Mouse (Mus musculus) intestine, embryonic 15.5 days (tissue): ENCODE results near the gene Hap1. TPM values are rescaled to one million over a fixed set of nuclear protein-coding genes. Genes with fewer than 3 reads are reported as not detected.
"Not testable (repeated sequence)": the region's sequence is repeated elsewhere in the genome, so short reads cannot be mapped to it uniquely, and the experiment has no call there.

Experiments used
- ATAC-seq: fragments of 200-750 bp; cut with Nextera tagmentation; 2 replicates; pipeline ENCODE4 v1.8.0; 2017; ENCODE audit warnings: moderate TSS enrichment, moderate library complexity
- H3K27ac ChIP-seq: fragments of 300-500 bp; sonication (generic); 2 replicates; pipeline ENCODE4 v1.5.1; 2015; ENCODE audit warnings: mild to moderate bottlenecking, inconsistent platforms
- H3K27me3 ChIP-seq: fragments of 300-500 bp; sonication (generic); replicated peaks from 2 replicates; pipeline ENCODE4 v1.6.1; 2015; ENCODE audit warnings: inconsistent platforms
- H3K36me3 ChIP-seq: fragments of 300-500 bp; sonication (generic); 2 replicates; pipeline ENCODE4 v1.6.1; 2015; ENCODE audit warnings: inconsistent platforms
- H3K4me1 ChIP-seq: fragments of 300-500 bp; sonication (generic); replicated peaks from 2 replicates; pipeline ENCODE4 v1.6.1; 2015; ENCODE audit warnings: inconsistent platforms
- H3K4me2 ChIP-seq: fragments of 300-500 bp; sonication (generic); replicated peaks from 2 replicates; pipeline ENCODE4 v1.6.1; 2015; ENCODE audit warnings: mild to moderate bottlenecking, inconsistent platforms
- H3K4me3 ChIP-seq: fragments of 300-500 bp; sonication (generic); replicated peaks from 2 replicates; pipeline ENCODE4 v1.5.1; 2015; ENCODE audit warnings: inconsistent platforms
- H3K9ac ChIP-seq: fragments of 300-500 bp; sonication (generic); 2 replicates; pipeline ENCODE4 v1.6.1; 2015; ENCODE audit warnings: inconsistent platforms
- H3K9me3 ChIP-seq: fragments of 300-500 bp; sonication (generic); 2 replicates; pipeline ENCODE4 v1.6.1; 2016; ENCODE audit warnings: inconsistent platforms
- WGBS: fragments of 180-500 bp; shearing (Covaris S2); methylation state at CpG from one replicate; pipeline ENCODE4 v1.1.7; 2015; 5-methylcytosine and 5-hydroxymethylcytosine counted together
- polyA plus RNA-seq: library from polyadenylated mRNA; unstranded; fragments of >200 nt; fragmentation: Nextera tagmentation; extraction: Ambion mirVana; gene quantifications from 2 replicates; pipeline ENCODE4 v1.2.1, GENCODE M21; 2015

Hap1 gene
- polyA plus RNA-seq, 1 experiment from 2014 or later, result 15.5 TPM

DNA sequence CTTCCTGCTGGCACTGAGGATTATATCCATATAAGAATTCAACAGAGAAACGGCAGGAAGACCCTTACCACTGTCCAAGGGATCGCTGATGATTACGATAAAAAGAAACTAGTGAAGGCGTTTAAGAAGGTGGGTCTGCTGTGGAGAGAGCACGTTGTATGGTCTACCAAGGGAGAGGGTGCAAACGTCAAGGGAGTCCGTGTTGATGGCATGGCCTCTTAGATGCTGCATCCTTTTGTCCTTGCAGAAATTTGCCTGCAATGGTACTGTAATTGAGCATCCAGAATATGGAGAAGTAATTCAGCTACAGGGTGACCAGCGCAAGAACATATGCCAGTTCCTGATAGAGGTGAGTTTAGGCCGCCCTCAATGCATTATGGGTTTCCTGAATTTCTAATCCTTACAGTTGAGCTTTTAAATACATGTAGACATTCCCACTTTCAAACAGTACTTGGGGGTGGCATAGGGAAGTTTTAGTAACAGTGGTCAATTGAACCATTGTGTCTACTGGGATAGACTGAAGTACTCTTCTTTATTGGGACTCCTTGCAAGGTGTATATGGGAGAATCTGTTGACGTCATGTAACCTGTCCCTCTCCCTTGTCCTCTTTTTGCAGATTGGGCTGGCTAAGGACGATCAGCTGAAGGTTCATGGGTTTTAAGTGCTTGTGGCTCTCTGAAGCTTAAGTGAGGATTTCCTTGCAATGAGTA lies 35.1 kb downstream of the Hap1 start:
- Histone ChIP-seq H3K4me2 (peak overlapping the region; percentile 65), H3K27ac (peak overlapping the region; percentile 99), H3K4me3 (peak overlapping the region; percentile 76), H3K36me3 (peaks cover 13% of the 10 kb centered on the region; the same call in 1 of the 2 replicates), H3K9ac (peak overlapping the region; percentile 93)
- ATAC-seq, H3K4me1 ChIP-seq, H3K9me3 ChIP-seq, H3K27me3 ChIP-seq: not testable (repeated sequence)
- WGBS, result 16% methylated on average over 11 of the region's 11 CpGs

- Histone ChIP-seq H3K4me1 (peaks cover 4% of the 10 kb centered on the region; the same call in 1 of the 2 replicates), H3K9ac (peak overlapping the region; percentile 93), H3K9me3 (no peaks in the 10 kb centered on the region), H3K36me3 (peaks cover 13% of the 10 kb centered on the region; the same call in 1 of the 2 replicates), H3K4me2 (peak overlapping the region; percentile 65), H3K27ac (peak overlapping the region; percentile 99), H3K4me3 (peak overlapping the region; percentile 76), H3K27me3 (no peaks in the 10 kb centered on the region)
- peak; percentile 90 for ATAC-seq
- under 1% methylated on average over 40 of the region's 40 CpGs for WGBS
These were observed 35.7 kb downstream of the Hap1 start for GRCm38 (mm10) chr11:100320172-100320630.

DNA sequence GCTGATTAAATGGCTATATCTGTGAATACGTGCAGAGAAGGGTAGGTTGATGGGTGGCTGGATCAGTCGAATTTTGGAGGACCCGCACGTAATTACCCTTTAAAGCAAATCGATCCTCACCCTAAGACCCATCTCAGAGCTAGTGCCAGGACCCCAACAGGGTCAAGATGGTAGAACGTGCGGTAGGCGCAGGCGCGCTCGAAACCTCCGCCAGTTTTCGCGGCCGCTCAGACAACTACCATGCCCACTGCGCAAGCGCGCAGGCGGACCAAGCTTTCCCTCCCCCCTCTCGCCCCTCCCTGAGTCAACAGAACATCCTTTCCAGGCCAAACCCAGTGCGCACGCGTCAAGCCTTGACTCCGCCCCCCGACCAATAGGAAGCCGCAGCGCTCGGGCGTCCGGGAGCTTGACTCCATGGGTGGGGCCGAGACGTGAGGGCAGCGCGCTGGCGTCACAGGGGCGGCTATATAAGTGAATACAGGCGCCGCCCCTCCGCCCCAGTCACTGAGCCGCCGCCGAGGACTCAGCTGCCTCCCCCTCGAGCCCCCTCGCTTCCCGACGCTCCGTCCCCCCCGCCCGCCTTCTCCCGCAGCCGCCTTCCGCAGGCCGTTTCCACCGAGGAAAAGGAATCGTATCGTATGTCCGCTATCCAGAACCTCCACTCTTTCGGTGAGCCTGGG lies 36.3 kb downstream of the Hap1 start, which contains the start of gene Eif1:
Gene Eif1 (plus strand): TSS at position 394 of the 680 bp plus-strand sequence.
- no peaks in the 10 kb centered on the region for H3K9me3 ChIP-seq
- H3K27ac ChIP-seq, result peak within 1 kb of the TSS; percentile 99
- H3K4me1 ChIP-seq, result peaks cover 4% of the 10 kb centered on the region; the same call in 1 of the 2 replicates
- H3K27me3 ChIP-seq, result no peaks in the 10 kb centered on the region
- peaks cover 13% of the 10 kb centered on the region; the same call in 1 of the 2 replicates for H3K36me3 ChIP-seq
- WGBS, result 1% methylated on average over 54 of the region's 58 CpGs
- peak within 1 kb of the TSS; percentile 76 for H3K4me3 ChIP-seq
- peak; percentile 93 for ATAC-seq
- H3K9ac ChIP-seq, result peak within 1 kb of the TSS; percentile 93
- peak within 1 kb of the TSS; percentile 66 for H3K4me2 ChIP-seq

- peak overlapping the region; percentile 76 for H3K4me3 ChIP-seq
- no peaks in the 10 kb centered on the region for H3K9me3 ChIP-seq
- H3K36me3 ChIP-seq, result peaks cover 13% of the 10 kb centered on the region; the same call in 1 of the 2 replicates
- no peak overlapping the region; the same call in 1 of the 2 replicates for H3K27ac ChIP-seq
- WGBS, result 84% methylated on average over 10 of the region's 10 CpGs
- H3K27me3 ChIP-seq, result no peaks in the 10 kb centered on the region
- peak overlapping the region; percentile 36; the same call in 1 of the 2 replicates for H3K9ac ChIP-seq
- peaks cover 4% of the 10 kb centered on the region; the same call in 1 of the 2 replicates for H3K4me1 ChIP-seq
- no peak for ATAC-seq
- H3K4me2 ChIP-seq, result peak overlapping the region; percentile 66
These were observed 37.1 kb downstream of the Hap1 start for GRCm38 (mm10) chr11:100318529-100319451.

DNA sequence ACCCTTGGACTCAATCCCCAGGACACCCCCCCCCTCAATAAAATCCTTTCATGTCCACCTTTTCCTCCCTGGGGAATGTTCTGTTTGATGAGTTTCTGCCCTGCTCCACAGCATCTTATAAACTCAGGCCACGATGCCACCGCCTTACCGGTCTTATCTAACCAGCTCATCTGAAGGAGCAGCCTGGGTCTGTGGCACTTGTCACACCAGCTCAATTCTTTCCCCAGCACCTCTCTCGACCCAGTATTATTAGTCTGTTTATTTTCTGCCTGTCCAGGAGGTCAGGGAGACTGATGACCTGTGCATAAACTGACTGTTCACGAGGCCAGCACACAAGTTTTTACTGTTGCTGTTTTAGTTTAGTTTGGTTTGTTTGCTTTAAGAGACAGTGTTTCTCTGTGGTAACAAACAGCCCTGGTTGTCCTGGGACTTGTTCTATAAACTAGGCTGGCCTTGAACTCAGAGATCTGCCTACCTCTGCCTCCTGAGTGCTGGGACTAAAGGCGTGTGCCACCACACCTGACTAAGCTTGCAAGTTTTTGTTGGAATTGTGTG lies 38.0 kb downstream of the Hap1 start:
- H3K9ac ChIP-seq, result no peak overlapping the region
- H3K27me3 ChIP-seq, result no peaks in the 10 kb centered on the region
- peaks cover 13% of the 10 kb centered on the region; the same call in 1 of the 2 replicates for H3K36me3 ChIP-seq
- H3K9me3 ChIP-seq, result no peaks in the 10 kb centered on the region
- H3K27ac ChIP-seq, result no peak overlapping the region
- H3K4me3 ChIP-seq, result no peak overlapping the region
- WGBS, result 37% methylated on average over 6 of the region's 6 CpGs
- no peak for ATAC-seq
- peaks cover 4% of the 10 kb centered on the region; the same call in 1 of the 2 replicates for H3K4me1 ChIP-seq
- H3K4me2 ChIP-seq, result no peak overlapping the region

DNA sequence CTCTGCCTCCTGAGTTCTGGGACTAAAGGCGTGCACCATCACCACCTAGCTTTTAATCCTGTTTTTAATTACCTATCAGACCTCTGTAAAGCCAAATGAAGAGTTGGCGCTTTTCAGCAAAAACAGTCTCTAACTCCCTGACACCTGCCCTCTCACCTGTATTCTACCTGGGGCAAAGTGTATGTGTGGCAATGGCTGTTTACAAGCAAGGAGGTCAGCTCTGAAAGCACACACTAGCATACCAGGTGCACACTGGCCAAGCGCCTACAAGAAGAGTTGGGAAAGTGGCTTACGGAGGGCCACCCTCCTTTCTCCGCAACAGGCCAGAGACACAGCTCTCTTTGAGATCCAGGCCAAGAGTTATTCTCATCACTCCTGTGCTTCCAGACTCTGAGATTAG lies 40.5 kb downstream of the Hap1 start:
- Histone ChIP-seq H3K27me3 (no peaks in the 10 kb centered on the region), H3K4me2 (no peak overlapping the region), H3K9me3 (no peaks in the 10 kb centered on the region), H3K9ac (no peak overlapping the region), H3K4me3 (no peak overlapping the region), H3K36me3 (no peaks in the 10 kb centered on the region), H3K4me1 (no peaks in the 10 kb centered on the region; the same call in 1 of the 2 replicates), H3K27ac (no peak overlapping the region)
- 91% methylated on average over 5 of the region's 5 CpGs for WGBS
- ATAC-seq, result no peak

DNA sequence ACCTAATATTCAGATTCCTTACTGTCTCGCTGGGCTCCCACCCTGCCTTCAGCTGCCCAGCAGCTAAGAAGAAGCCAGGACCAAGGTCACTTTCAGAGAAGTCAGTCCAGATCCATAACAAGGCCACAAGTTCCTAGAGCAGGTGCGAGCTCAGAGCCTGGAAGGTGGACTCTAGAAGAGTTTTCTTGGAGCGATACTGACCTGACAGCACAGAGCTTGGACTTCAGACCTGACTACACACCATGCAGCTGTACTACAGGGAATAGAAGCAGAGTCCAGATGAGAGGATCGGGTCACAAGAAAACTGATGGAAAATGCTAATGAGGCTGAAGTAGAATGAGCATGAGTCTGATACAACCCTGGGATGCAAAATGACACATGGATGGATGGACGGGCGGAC lies 42.5 kb downstream of the Hap1 start:
- Histone ChIP-seq H3K4me1 (no peaks in the 10 kb centered on the region), H3K4me2 (no peak overlapping the region), H3K27me3 (no peaks in the 10 kb centered on the region), H3K27ac (no peak overlapping the region), H3K9ac (no peak overlapping the region), H3K4me3 (no peak overlapping the region), H3K36me3 (no peaks in the 10 kb centered on the region), H3K9me3 (no peaks in the 10 kb centered on the region)
- 89% methylated on average over 6 of the region's 6 CpGs for WGBS
- ATAC-seq, result no peak

- no peaks in the 10 kb centered on the region for H3K36me3 ChIP-seq
- no peaks in the 10 kb centered on the region for H3K9me3 ChIP-seq
- no peak overlapping the region for H3K4me2 ChIP-seq
- H3K4me1 ChIP-seq, result no peaks in the 10 kb centered on the region
- no peak for ATAC-seq
- H3K4me3 ChIP-seq, result no peak overlapping the region
- no peak overlapping the region for H3K9ac ChIP-seq
- no peaks in the 10 kb centered on the region for H3K27me3 ChIP-seq
- WGBS, result 30% methylated on average over 5 of the region's 5 CpGs
- H3K27ac ChIP-seq, result no peak overlapping the region
These were observed 43.7 kb downstream of the Hap1 start for GRCm38 (mm10) chr11:100312096-100312679.

DNA sequence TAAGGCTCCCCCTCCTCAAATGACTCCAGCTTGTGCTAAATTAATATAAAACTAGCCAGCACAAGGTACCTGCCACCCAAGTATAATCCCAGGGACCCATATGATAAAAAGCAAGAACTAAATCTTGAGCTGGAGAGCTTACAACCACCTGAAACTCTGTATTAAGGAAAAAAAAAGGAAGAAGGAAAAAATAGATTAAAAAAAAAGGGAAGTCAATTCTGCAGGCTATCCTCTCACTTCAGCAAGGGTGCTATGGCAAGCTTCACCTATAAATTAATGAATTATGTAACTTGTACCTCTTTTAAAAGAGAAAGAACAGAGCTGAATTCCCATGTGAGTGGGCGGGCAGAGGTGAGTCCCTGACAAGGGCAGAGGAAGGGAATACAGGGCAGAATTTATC lies 44.3 kb downstream of the Hap1 start:
- Histone ChIP-seq H3K4me3 (no peak overlapping the region), H3K27me3 (no peaks in the 10 kb centered on the region), H3K9me3 (no peaks in the 10 kb centered on the region), H3K9ac (no peak overlapping the region), H3K4me2 (no peak overlapping the region), H3K4me1 (no peaks in the 10 kb centered on the region), H3K36me3 (no peaks in the 10 kb centered on the region), H3K27ac (no peak overlapping the region)
- no peak for ATAC-seq
- 65% methylated on average over 1 of the region's 1 CpGs for WGBS

GRCm38 (mm10) chr11:100308672-100309071 lies 47.3 kb downstream of the Hap1 start:
- not testable (repeated sequence) for H3K27me3 ChIP-seq, ATAC-seq, H3K9ac ChIP-seq, H3K27ac ChIP-seq, H3K36me3 ChIP-seq, H3K9me3 ChIP-seq, H3K4me1 ChIP-seq, H3K4me3 ChIP-seq, H3K4me2 ChIP-seq
- 89% methylated on average over 5 of the region's 6 CpGs for WGBS

GRCm38 (mm10) chr11:100307900-100308299 lies 48.0 kb downstream of the Hap1 start:
- H3K27me3 ChIP-seq, result no peaks in the 10 kb centered on the region
- H3K4me2 ChIP-seq, result no peak overlapping the region
- no peaks in the 10 kb centered on the region for H3K4me1 ChIP-seq
- ATAC-seq, result no peak
- no peak overlapping the region for H3K9ac ChIP-seq
- WGBS, result 77% methylated on average over 5 of the region's 5 CpGs
- H3K27ac ChIP-seq, result no peak overlapping the region
- no peaks in the 10 kb centered on the region for H3K36me3 ChIP-seq
- H3K9me3 ChIP-seq, result no peaks in the 10 kb centered on the region
- no peak overlapping the region for H3K4me3 ChIP-seq
